Mouse (Mus musculus): ENCODE measurements around the gene Pwwp2b.

- TF ChIP-seq CTCF (IDR thresholded peaks at IDR 0.05; ENCODE audit: control insufficient read depth, insufficient read depth, low read length) (no peak), POLR2A (IDR thresholded peaks at IDR 0.05; ENCODE audit: borderline replicate concordance, control insufficient read depth, low read depth, low read length) (no peak)
Measured at GRCm38 (mm10) chr7:139285295-139285943, 37.1 kb downstream of the Pwwp2b start.

Measured in bone marrow, adult 2 months (tissue).